Mouse (Mus musculus): ENCODE data around the gene Strip2. TPM values are rescaled to one million over a fixed set of nuclear protein-coding genes. Genes with fewer than 3 reads are reported as not detected.

Strip2 gene
- polyA plus RNA-seq, 1 experiment from 2014 or later, result 0.77 TPM

DNA sequence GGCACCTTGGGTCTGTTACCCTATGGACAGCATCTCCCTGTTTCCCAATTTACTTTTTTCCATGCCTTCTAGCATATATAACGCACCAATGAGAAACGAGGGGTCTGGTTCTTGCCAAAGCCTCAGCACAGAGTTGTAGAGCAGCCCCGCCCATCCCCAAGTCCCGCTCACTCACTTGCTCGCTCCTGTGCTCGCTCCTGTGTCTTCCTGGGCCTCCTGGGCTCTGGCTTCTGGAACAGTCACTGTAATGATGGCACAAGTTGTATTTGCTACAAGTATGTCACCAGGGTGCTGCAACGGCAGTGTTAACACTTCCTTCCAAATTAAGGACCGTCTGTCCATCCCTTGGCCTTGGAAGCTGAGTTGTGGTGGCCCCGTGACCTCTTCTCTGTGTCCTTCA, 81.3 kb downstream of the Strip2 start:
- DNase-seq (ENCODE audit: low spot score) (no peak), ATAC-seq (replicated peaks; ENCODE audit: low FRiP score) (no peak)
- H3K9ac ChIP-seq (ENCODE audit: low read length), result no peak overlapping the region
- no peaks in the 10 kb centered on the region for H3K9me3 ChIP-seq (ENCODE audit: control insufficient read depth, low read length)
- WGBS, result 83% methylated on average over 9 of the region's 9 CpGs
- no peaks in the 10 kb centered on the region for H3K27me3 ChIP-seq (ENCODE audit: control insufficient read depth, insufficient read depth, low read length)
- H3K4me2 ChIP-seq (ENCODE audit: low read depth, low read length, severe bottlenecking), result no peak overlapping the region
- no peak overlapping the region for H3K4me3 ChIP-seq (ENCODE audit: low read depth, low read length)
- H3K27ac ChIP-seq (ENCODE audit: low read depth, low read length), result no peak overlapping the region
- no peaks in the 10 kb centered on the region for H3K4me1 ChIP-seq (replicated peaks; ENCODE audit: control insufficient read depth, insufficient read depth, low read length)
- H3K36me3 ChIP-seq (ENCODE audit: control insufficient read depth, insufficient read depth, low read length), result no peaks in the 10 kb centered on the region

DNA sequence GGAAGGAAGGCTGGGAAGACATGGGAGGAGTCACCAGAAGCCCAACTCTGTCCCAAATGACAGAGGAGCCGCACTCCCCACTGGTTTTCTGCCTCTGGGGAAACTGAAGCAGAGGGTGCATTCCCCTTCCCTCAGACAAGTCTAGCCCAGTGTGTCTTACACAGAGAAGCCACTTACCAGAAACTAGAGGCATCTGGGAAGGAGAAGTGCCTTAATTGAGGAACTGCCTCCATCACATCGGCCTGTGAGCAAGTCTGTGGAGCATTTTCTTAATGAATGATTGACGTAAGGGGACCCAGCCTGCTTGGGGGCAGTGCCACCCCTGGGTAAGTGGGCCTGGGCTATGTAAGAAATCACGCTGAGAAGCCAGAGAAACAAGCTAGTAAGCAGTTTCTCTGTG, 82.0 kb downstream of the Strip2 start:
- no peak for DNase-seq (ENCODE audit: low spot score)
- 69% methylated on average over 4 of the region's 4 CpGs for WGBS
- no peak overlapping the region for H3K27ac ChIP-seq (ENCODE audit: low read depth, low read length)

DNA sequence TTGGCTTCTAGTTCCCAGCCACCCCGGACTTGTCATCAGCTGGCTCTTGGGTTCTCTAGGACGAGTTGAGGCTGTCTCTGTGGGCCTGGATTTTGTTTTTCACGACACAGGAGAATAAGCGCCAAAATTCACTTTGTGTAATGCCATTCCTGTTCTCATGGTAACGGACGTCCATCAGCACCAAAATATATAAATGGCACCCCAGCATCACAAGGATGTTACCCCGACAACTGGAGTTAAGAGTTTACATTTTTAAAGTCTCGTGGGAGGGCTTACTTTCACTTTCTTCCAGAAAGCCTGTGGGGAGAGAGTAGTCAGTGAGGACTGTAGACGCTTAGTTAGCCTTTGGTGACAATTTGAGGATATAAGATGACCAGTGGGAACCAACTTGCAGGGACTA, 85.8 kb downstream of the Strip2 start:
- Histone ChIP-seq H3K9ac (ENCODE audit: low read length) (no peak overlapping the region), H3K9me3 (ENCODE audit: control insufficient read depth, low read length) (no peaks in the 10 kb centered on the region), H3K36me3 (ENCODE audit: control insufficient read depth, insufficient read depth, low read length) (no peaks in the 10 kb centered on the region), H3K4me1 (replicated peaks; ENCODE audit: control insufficient read depth, insufficient read depth, low read length) (no peaks in the 10 kb centered on the region), H3K4me2 (ENCODE audit: low read depth, low read length, severe bottlenecking) (no peak overlapping the region), H3K27me3 (ENCODE audit: control insufficient read depth, insufficient read depth, low read length) (no peaks in the 10 kb centered on the region), H3K4me3 (ENCODE audit: low read depth, low read length) (no peak overlapping the region), H3K27ac (ENCODE audit: low read depth, low read length) (no peak overlapping the region)
- WGBS, result 82% methylated on average over 9 of the region's 9 CpGs
- ATAC-seq (replicated peaks; ENCODE audit: low FRiP score), result no peak
- no peak for DNase-seq (ENCODE audit: low spot score)

More for the DNA sequence above, 82.0 kb downstream of the Strip2 start:
- H3K9ac ChIP-seq (ENCODE audit: low read length), result no peak overlapping the region
- H3K27me3 ChIP-seq (ENCODE audit: control insufficient read depth, insufficient read depth, low read length), result no peaks in the 10 kb centered on the region
- no peaks in the 10 kb centered on the region for H3K9me3 ChIP-seq (ENCODE audit: control insufficient read depth, low read length)
- ATAC-seq (replicated peaks; ENCODE audit: low FRiP score), result no peak
- H3K36me3 ChIP-seq (ENCODE audit: control insufficient read depth, insufficient read depth, low read length), result no peaks in the 10 kb centered on the region
- no peak overlapping the region for H3K4me2 ChIP-seq (ENCODE audit: low read depth, low read length, severe bottlenecking)
- no peak overlapping the region for H3K4me3 ChIP-seq (ENCODE audit: low read depth, low read length)
- no peaks in the 10 kb centered on the region for H3K4me1 ChIP-seq (replicated peaks; ENCODE audit: control insufficient read depth, insufficient read depth, low read length)

DNA sequence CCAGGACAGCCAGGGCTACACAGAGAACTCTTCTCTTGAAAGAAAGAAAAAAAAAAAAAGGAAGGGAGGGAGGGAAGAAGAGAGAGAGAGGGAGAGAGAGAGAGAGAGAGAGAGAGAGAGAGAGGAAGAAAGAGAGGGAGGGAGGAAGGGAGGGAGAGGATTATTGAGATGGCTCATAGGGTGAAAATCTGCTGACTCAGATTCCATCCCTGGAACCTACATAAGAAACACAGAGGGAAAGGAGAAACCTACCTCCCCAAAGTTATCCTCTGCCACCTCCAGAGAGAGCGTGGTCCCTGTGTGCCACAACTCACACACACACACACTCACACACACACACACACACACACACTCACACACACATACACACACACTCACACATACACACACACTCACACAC, 89.0 kb downstream of the Strip2 start:
- Histone ChIP-seq H3K9ac (ENCODE audit: low read length) (no peak overlapping the region), H3K9me3 (ENCODE audit: control insufficient read depth, low read length) (no peaks in the 10 kb centered on the region), H3K4me2 (ENCODE audit: low read depth, low read length, severe bottlenecking) (no peak overlapping the region), H3K4me1 (replicated peaks; ENCODE audit: control insufficient read depth, insufficient read depth, low read length) (no peaks in the 10 kb centered on the region), H3K4me3 (ENCODE audit: low read depth, low read length) (no peak overlapping the region), H3K27me3 (ENCODE audit: control insufficient read depth, insufficient read depth, low read length) (no peaks in the 10 kb centered on the region), H3K36me3 (ENCODE audit: control insufficient read depth, insufficient read depth, low read length) (no peaks in the 10 kb centered on the region), H3K27ac (ENCODE audit: low read depth, low read length) (no peak overlapping the region)
- DNase-seq (ENCODE audit: low spot score), result no peak
- ATAC-seq (replicated peaks; ENCODE audit: low FRiP score), result no peak
- 75% methylated on average over 1 of the region's 1 CpGs for WGBS

DNA sequence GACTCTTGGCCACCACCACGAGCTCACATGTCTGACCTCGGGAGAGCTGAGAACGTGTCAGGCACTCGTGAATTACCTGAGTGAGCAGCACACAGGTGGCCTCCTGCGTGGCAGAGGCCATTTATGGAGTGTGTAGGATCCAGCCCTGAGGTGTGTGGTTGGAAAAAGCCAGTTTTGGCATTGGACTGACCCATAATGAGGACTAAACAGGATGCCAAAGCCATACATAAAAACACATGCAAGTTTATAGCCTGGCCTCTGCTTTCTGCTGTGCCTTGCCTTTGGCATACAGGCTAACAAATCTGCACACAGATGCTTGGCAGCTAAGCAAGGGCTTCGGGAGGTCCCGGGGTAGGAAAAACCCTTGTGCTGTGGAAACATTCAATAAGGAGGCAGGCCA, 92.4 kb downstream of the Strip2 start:
- no peak overlapping the region for H3K9ac ChIP-seq (ENCODE audit: low read length)
- no peaks in the 10 kb centered on the region for H3K36me3 ChIP-seq (ENCODE audit: control insufficient read depth, insufficient read depth, low read length)
- DNase-seq (ENCODE audit: low spot score), result no peak
- H3K27ac ChIP-seq (ENCODE audit: low read depth, low read length), result no peak overlapping the region
- H3K27me3 ChIP-seq (ENCODE audit: control insufficient read depth, insufficient read depth, low read length), result no peaks in the 10 kb centered on the region
- 86% methylated on average over 7 of the region's 7 CpGs for WGBS
- ATAC-seq (replicated peaks; ENCODE audit: low FRiP score), result no peak
- no peak overlapping the region for H3K4me2 ChIP-seq (ENCODE audit: low read depth, low read length, severe bottlenecking)
- no peak overlapping the region for H3K4me3 ChIP-seq (ENCODE audit: low read depth, low read length)
- no peaks in the 10 kb centered on the region for H3K9me3 ChIP-seq (ENCODE audit: control insufficient read depth, low read length)
- no peaks in the 10 kb centered on the region for H3K4me1 ChIP-seq (replicated peaks; ENCODE audit: control insufficient read depth, insufficient read depth, low read length)

Small RNA genes within 50 kb of the gene (microRNA-seq; reads per million reads assigned to microRNA genes)
- gene Gm23049 (ENCODE audit: insufficient number of aligned reads), result not detected

Other genes starting within 250 kb of the Strip2 start
- gene Tspan33, start 222.8 kb upstream of the Strip2 start, polyA plus RNA-seq (2014; fragmentation: Nextera tagmentation; extraction: Ambion mirVana), result 7.4 and 8.3 TPM in 2 replicates
- 72.8 and 78.2 TPM in 2 replicates for gene Smo, start 181.5 kb upstream of the Strip2 start, polyA plus RNA-seq (2014; fragmentation: Nextera tagmentation; extraction: Ambion mirVana)
- 16.7 and 19.1 TPM in 2 replicates for gene Ahcyl2, start 149.0 kb upstream of the Strip2 start, polyA plus RNA-seq (2014; fragmentation: Nextera tagmentation; extraction: Ambion mirVana)
- gene Nrf1, start 131.0 kb downstream of the Strip2 start, polyA plus RNA-seq (2014; fragmentation: Nextera tagmentation; extraction: Ambion mirVana), result 87.2 and 95.3 TPM in 2 replicates